Mouse (Mus musculus): ENCODE measurements around the gene Pakap.

DNA sequence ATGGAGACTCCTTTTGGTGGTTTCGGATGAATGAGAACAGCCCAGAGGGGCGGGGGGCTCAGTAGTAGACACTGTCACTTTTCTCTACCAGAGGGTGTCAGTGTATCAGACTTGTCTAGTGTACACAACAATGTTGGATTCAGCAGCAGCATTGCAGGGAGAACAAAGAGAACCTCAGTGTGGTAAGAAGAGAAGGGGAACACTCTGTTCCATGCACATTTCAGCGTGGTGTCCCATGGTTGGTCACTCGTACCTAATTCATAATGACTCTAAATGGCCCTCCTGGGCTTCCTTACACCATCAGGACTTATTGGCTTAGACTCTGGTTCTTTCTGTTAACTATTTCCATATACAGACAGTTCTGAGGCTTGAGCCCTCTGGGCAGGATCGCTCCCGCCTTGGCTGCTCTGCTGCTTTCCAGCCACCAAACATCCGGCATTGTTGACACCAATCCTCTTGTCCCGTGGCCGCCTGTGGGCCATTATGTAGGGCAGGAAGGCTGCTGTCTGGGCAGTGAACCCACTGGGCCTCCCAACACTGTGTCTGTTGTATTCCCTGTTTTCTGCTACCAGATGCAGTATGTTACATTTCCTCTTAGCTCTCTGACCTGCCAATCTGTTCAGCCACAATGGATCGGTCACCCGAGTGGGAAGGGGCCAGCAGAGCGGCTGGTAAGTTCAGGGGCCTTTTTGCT lies 130.1 kb downstream of the Pakap start:
- TF ChIP-seq CTCF (IDR thresholded peaks at IDR 0.05; ENCODE audit: low read depth, low read length) (no peak), POLR2AphosphoS5 (IDR thresholded peaks at IDR 0.05; ENCODE audit: insufficient replicate concordance, low read depth, low read length) (no peak), TAL1 (conservative IDR thresholded peaks at IDR 0.05; ENCODE audit: low read depth, low read length) (no peak), GATA1 (IDR thresholded peaks at IDR 0.05; ENCODE audit: borderline replicate concordance, low read length) (no peak), GATA2 (IDR thresholded peaks at IDR 0.05; ENCODE audit: borderline replicate concordance, low read depth, low read length) (no peak)

Data from G1E (cell line).